In the genomic region with DNA sequence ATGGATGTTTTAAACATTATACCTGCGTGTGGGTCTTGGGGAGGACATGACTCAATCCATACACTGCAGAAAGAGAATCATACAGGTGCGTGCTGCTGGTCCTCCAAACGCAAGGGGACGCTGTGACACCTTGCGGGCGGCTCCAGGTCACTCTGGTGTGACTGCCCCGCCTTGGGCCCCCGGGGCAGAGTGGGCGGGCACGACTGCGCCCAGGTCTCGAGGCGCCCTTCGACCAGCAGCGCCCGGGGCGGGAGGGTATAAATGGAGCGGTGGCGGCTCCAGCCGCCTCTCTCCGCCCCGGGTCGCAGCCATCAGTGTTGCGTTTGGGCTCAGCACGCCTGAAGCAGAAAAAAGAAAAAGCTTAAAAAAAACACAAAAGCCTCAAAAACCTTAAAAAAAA, we compare ENCODE assay signal across 8 mouse cellular contexts. TPM values are rescaled to one million over a fixed set of nuclear protein-coding genes. Genes with fewer than 3 reads are reported as not detected.
A peak's percentile ranks its signal among the peaks of the same experiment; 100 is the strongest.
DNase-seq lines count a peak whose midpoint lies in the region; ATAC-seq and TF ChIP-seq lines count a peak whose summit lies in the region.

No protein-coding gene starts in this region.

- TF ChIP-seq CTCF in stomach, postnatal 0 days (IDR thresholded peaks at IDR 0.05; ENCODE audit: low read depth), result peak; percentile 94

- DNase-seq in ES-CJ7 (ENCODE audit: low read depth, low spot score), result peak; percentile 97
- peak; percentile 94 for DNase-seq in heart, postnatal 10 days
- peak; percentile 95 to 96 for DNase-seq in kidney, postnatal 4 days
- DNase-seq in stomach, postnatal 0 days (ENCODE audit: low spot score), result peak; percentile 96

- peaks cover 27% of the 10 kb centered on the region for H3K4me1 ChIP-seq in forebrain, embryonic 13.5 days
- peaks cover 22% of the 10 kb centered on the region for H3K4me1 ChIP-seq in liver, embryonic 16.5 days (ENCODE audit: control insufficient read depth, low read depth, low read length)
- peaks cover 25% of the 10 kb centered on the region for H3K4me1 ChIP-seq in neural tube, embryonic 12.5 days
- H3K4me1 ChIP-seq in stomach, postnatal 0 days (replicated peaks; ENCODE audit: control insufficient read depth, insufficient read depth), result peaks cover 3% of the 10 kb centered on the region; the same call in 1 of the 2 replicates

- WGBS in forebrain, embryonic 13.5 days, result 2% methylated on average over 25 of the region's 25 CpGs
- WGBS in liver, embryonic 16.5 days (ENCODE audit: insufficient replicate concordance), result 0% methylated on average over 25 of the region's 25 CpGs
- WGBS in neural tube, embryonic 12.5 days, result under 1% methylated on average over 25 of the region's 25 CpGs
- 0% methylated on average over 25 of the region's 25 CpGs for WGBS in stomach, postnatal 0 days

- TF ChIP-seq EP300 in stomach, postnatal 0 days (optimal IDR thresholded peaks at IDR 0.05), result no peak

- no peaks in the 10 kb centered on the region for H3K27me3 ChIP-seq in forebrain, embryonic 13.5 days
- H3K27me3 ChIP-seq in liver, embryonic 16.5 days (ENCODE audit: control insufficient read depth, insufficient read depth, low read depth, low read length), result no peaks in the 10 kb centered on the region
- H3K27me3 ChIP-seq in neural tube, embryonic 12.5 days (replicated peaks), result no peaks in the 10 kb centered on the region
- no peaks in the 10 kb centered on the region for H3K27me3 ChIP-seq in stomach, postnatal 0 days (ENCODE audit: control insufficient read depth, insufficient read depth, low read length)

- H3K27ac ChIP-seq in forebrain, embryonic 13.5 days, result no peak overlapping the region
- H3K27ac ChIP-seq in liver, embryonic 16.5 days (ENCODE audit: low read length), result peak overlapping the region; percentile 92
- no peak overlapping the region for H3K27ac ChIP-seq in neural tube, embryonic 12.5 days
- peak overlapping the region; percentile 58; the same call in 1 of the 2 replicates for H3K27ac ChIP-seq in stomach, postnatal 0 days (replicated peaks)

- peak overlapping the region; percentile 61 for H3K4me3 ChIP-seq in forebrain, embryonic 13.5 days
- H3K4me3 ChIP-seq in liver, embryonic 16.5 days (ENCODE audit: low read depth, low read length), result peak overlapping the region; percentile 79
- peak overlapping the region; percentile 57 for H3K4me3 ChIP-seq in neural tube, embryonic 12.5 days
- H3K4me3 ChIP-seq in stomach, postnatal 0 days (ENCODE audit: low read depth, low read length), result peak overlapping the region; percentile 49

- H3K4me2 ChIP-seq in forebrain, embryonic 13.5 days, result peak overlapping the region; percentile 90
- H3K4me2 ChIP-seq in liver, embryonic 16.5 days (ENCODE audit: low read depth, low read length), result peak overlapping the region; percentile 34
- peak overlapping the region; percentile 88 for H3K4me2 ChIP-seq in neural tube, embryonic 12.5 days (replicated peaks)
- peak overlapping the region; percentile 73 for H3K4me2 ChIP-seq in stomach, postnatal 0 days (replicated peaks; ENCODE audit: low read depth)

- intact Hi-C loops in heart, postnatal 10 days (cut with DNase I), result no loop called here

- peak; percentile 90 for ATAC-seq in cerebellum, adult (ENCODE audit: insufficient number of reproducible peaks, low FRiP score, low TSS enrichment)
- ATAC-seq in forebrain, embryonic 13.5 days, result peak; percentile 92
- ATAC-seq in liver, embryonic 16.5 days (ENCODE audit: low read depth), result peak; percentile 87
- ATAC-seq in neural tube, embryonic 12.5 days (ENCODE audit: low FRiP score, low read depth), result peak; percentile 90
- peak; percentile 97 for ATAC-seq in stomach, postnatal 0 days (ENCODE audit: low FRiP score, low TSS enrichment)

- H3K9me3 ChIP-seq in forebrain, embryonic 13.5 days (replicated peaks), result no peaks in the 10 kb centered on the region
- no peaks in the 10 kb centered on the region for H3K9me3 ChIP-seq in liver, embryonic 16.5 days (replicated peaks; ENCODE audit: control insufficient read depth, low read length)
- no peaks in the 10 kb centered on the region for H3K9me3 ChIP-seq in neural tube, embryonic 12.5 days
- no peaks in the 10 kb centered on the region for H3K9me3 ChIP-seq in stomach, postnatal 0 days (ENCODE audit: control insufficient read depth, low read length)

- H3K36me3 ChIP-seq in forebrain, embryonic 13.5 days (ENCODE audit: poor library complexity, severe bottlenecking), result peaks cover 11% of the 10 kb centered on the region
- H3K36me3 ChIP-seq in liver, embryonic 16.5 days (ENCODE audit: control insufficient read depth, insufficient read depth), result peaks cover 18% of the 10 kb centered on the region
- H3K36me3 ChIP-seq in neural tube, embryonic 12.5 days, result peaks cover 13% of the 10 kb centered on the region
- H3K36me3 ChIP-seq in stomach, postnatal 0 days (ENCODE audit: control insufficient read depth, insufficient read depth, low read length), result no peaks in the 10 kb centered on the region

- peak overlapping the region; percentile 75 for H3K9ac ChIP-seq in forebrain, embryonic 13.5 days
- peak overlapping the region; percentile 81 for H3K9ac ChIP-seq in liver, embryonic 16.5 days (ENCODE audit: low read depth, low read length)
- H3K9ac ChIP-seq in neural tube, embryonic 12.5 days, result peak overlapping the region; percentile 51; the same call in 1 of the 2 replicates
- H3K9ac ChIP-seq in stomach, postnatal 0 days (ENCODE audit: low read length), result no peak overlapping the region

RNA-seq across cellular contexts. Expression of a gene that starts 20.3 kb away (rescaled TPM):
- polyA plus RNA-seq in forebrain, embryonic 13.5 days (2015; fragmentation: Nextera tagmentation; extraction: Ambion mirVana), result 27.7 and 28.6 TPM in 2 replicates
- 100 to 1,000 TPM; 259 to 282 TPM for total RNA-seq in heart, postnatal 10 days (2021)
- 70.4 and 73.8 TPM in 2 replicates for polyA plus RNA-seq in liver, embryonic 16.5 days (2015; fragmentation: Nextera tagmentation; extraction: Ambion mirVana)
- 27.5 and 28.1 TPM in 2 replicates for polyA plus RNA-seq in neural tube, embryonic 12.5 days (2016; fragmentation: Nextera tagmentation; extraction: Ambion mirVana)
- polyA plus RNA-seq in stomach, postnatal 0 days (2015; fragmentation: Nextera tagmentation; extraction: Ambion mirVana), result 14.6 and 15.7 TPM in 2 replicates

RNA-seq across cellular contexts. Expression of a gene that starts 40.9 kb away (rescaled TPM):
- polyA plus RNA-seq in forebrain, embryonic 13.5 days (2015; fragmentation: Nextera tagmentation; extraction: Ambion mirVana), result not detected in 2 replicates
- not detected for total RNA-seq in heart, postnatal 10 days (2021)
- not detected in 2 replicates for polyA plus RNA-seq in liver, embryonic 16.5 days (2015; fragmentation: Nextera tagmentation; extraction: Ambion mirVana)
- not detected in 2 replicates for polyA plus RNA-seq in neural tube, embryonic 12.5 days (2016; fragmentation: Nextera tagmentation; extraction: Ambion mirVana)
- not detected in 2 replicates for polyA plus RNA-seq in stomach, postnatal 0 days (2015; fragmentation: Nextera tagmentation; extraction: Ambion mirVana)

RNA-seq across cellular contexts. Expression of a gene that starts 49.1 kb away (rescaled TPM):
- polyA plus RNA-seq in forebrain, embryonic 13.5 days (2015; fragmentation: Nextera tagmentation; extraction: Ambion mirVana), result 3.8 and 4.1 TPM in 2 replicates
- 10 to 100 TPM; 31.6 to 34.3 TPM for total RNA-seq in heart, postnatal 10 days (2021)
- 1.1 and 1.2 TPM in 2 replicates for polyA plus RNA-seq in liver, embryonic 16.5 days (2015; fragmentation: Nextera tagmentation; extraction: Ambion mirVana)
- 20.1 and 24.6 TPM in 2 replicates for polyA plus RNA-seq in neural tube, embryonic 12.5 days (2016; fragmentation: Nextera tagmentation; extraction: Ambion mirVana)
- polyA plus RNA-seq in stomach, postnatal 0 days (2015; fragmentation: Nextera tagmentation; extraction: Ambion mirVana), result 4.9 and 6.0 TPM in 2 replicates

Comparison
In these comparisons a context has a peak if more than half of its experiments do, and no peak if none do; other contexts are left out.
1. H3K27ac ChIP-seq: peak in liver, embryonic 16.5 days (single experiment) and stomach, postnatal 0 days (single experiment); none in forebrain, embryonic 13.5 days (single experiment) and neural tube, embryonic 12.5 days (single experiment).
2. H3K4me2 ChIP-seq: peak in every context shown above with its lines; median percentile 90 in forebrain, embryonic 13.5 days; 88 in neural tube, embryonic 12.5 days; 73 in stomach, postnatal 0 days; 34 in liver, embryonic 16.5 days.
3. Peak in every context shown above with its lines, with median percentiles within 50 percentile points of each other: DNase-seq, ATAC-seq and H3K4me3 ChIP-seq.